12 mouse cellular contexts compared by ENCODE assay signal in genomic region chr2:91771921-91772705, GRCm38 (mm10).
"Had no signal": no experiment of that assay in that cellular context is flagged by ENCODE, and none has a peak within 500 bp of the region (broad histone marks: within the 10 kb centered on the region; RNA-seq: fewer than 3 reads in every experiment).

No protein-coding gene starts in this region.

- H3K4me3 ChIP-seq: left cerebral cortex, adult 2 months; limb, embryonic 10.5 days; liver, embryonic 12.5 days; midbrain, embryonic 15.5 days; neural tube, embryonic 12.5 days had no signal

- DNase-seq: kidney, postnatal 14 days; lung, embryonic 14.5 days; lung, postnatal 10 days; lung, postnatal 4 days; thymus, adult 2 months; thymus, postnatal 25 days had no signal

- H3K4me1 ChIP-seq: limb, embryonic 10.5 days; liver, embryonic 12.5 days; midbrain, embryonic 15.5 days; neural tube, embryonic 12.5 days had no signal

- H3K4me2 ChIP-seq: liver, embryonic 12.5 days; lung, embryonic 14.5 days; midbrain, embryonic 11.5 days; midbrain, embryonic 15.5 days; neural tube, embryonic 12.5 days had no signal

- H3K27me3 ChIP-seq: liver, embryonic 12.5 days; midbrain, embryonic 15.5 days; neural tube, embryonic 12.5 days had no signal

- ATAC-seq: liver, embryonic 12.5 days; midbrain, embryonic 15.5 days had no signal

- H3K9me3 ChIP-seq: limb, embryonic 10.5 days; liver, embryonic 12.5 days; midbrain, embryonic 15.5 days; neural tube, embryonic 12.5 days had no signal

- H3K9ac ChIP-seq: liver, embryonic 12.5 days; lung, embryonic 14.5 days; midbrain, embryonic 15.5 days; neural tube, embryonic 12.5 days had no signal

- H3K27ac ChIP-seq: left cerebral cortex, adult 2 months; limb, embryonic 10.5 days; liver, embryonic 12.5 days; midbrain, embryonic 15.5 days; neural tube, embryonic 12.5 days had no signal
